Mouse (Mus musculus) adrenal gland, postnatal 25 days (tissue): ENCODE data around the gene Usp6nl. TPM values are rescaled to one million over a fixed set of nuclear protein-coding genes. Genes with fewer than 3 reads are reported as not detected.

Experiments used
- DNase-seq: peaks from one replicate; pipeline ENCODE4 v3.0.0; 2021; ENCODE audit warnings: mixed read lengths
- long read RNA-seq: library from polyadenylated mRNA; stranded (forward); transcript quantifications from one replicate; pipeline ENCODE4 v2.0.0, GENCODE M21; 2021
- total RNA-seq: library from RNA; stranded (reverse); gene quantifications from 2 replicates; pipeline ENCODE4 v1.2.3, GENCODE M21; 2021

Gene Usp6nl
- 23.9 and 29.4 TPM in 2 replicates for total RNA-seq
- long read RNA-seq, full-length matches to known transcripts, result 1 of 12 reads
- long read RNA-seq, partial matches to known transcripts, result 0 of 12 reads
- long read RNA-seq, other reads (novel, unspliced or antisense), result 11 of 12 reads

DNA sequence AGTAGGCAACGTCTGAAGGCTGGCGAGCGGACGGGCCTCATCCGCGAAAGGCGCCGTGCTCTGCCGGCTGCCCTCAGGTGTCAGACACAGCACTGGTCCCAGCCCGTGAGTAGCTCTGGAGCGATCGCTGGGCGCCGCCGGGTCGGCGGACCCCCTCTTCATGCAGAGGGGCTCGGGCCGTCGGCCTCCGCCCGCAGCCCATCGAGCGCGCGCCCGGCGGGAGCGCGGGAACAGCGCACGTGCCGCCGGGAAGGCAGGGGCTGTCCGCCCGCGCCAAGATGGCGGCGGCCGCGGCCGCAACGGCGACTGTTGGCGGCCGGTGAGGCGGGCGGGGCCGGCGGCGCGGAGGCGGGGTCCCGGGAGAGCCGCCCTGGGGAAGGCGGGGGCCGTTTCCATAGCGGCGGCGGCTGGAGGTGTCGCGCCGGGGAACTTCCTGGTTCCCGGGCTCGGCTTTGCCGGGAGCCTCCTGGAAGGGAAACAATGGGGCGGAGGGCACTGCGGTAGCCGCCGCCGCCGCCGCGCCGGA is at the start of gene Usp6nl:
Gene Usp6nl (plus strand): TSS at position 292 of the 526 bp plus-strand sequence.
- DNase-seq, result peak; percentile 95

DNA sequence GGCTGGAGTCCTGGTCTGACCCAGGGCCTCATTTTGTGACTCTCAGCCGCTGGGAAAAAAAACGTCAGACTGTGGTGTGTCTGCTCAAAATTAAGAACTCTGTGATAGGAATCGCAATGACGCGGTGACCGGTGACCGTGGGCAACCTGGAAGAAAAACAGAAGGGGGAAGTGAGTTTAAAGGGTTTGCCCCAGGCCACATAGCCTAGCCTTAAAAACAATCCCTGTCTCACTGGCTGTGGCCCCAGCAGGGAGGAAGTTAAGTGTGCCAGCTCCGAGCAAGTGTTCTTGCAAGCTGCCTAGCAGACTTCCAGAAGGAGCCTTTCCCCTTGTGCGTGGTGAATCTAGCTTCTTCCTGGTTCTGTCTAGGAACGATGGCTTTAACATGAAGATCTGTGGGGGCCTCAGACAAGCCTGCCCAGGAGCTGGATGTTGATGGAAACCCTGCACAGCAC is 49.0 kb upstream of the Usp6nl start:
- DNase-seq, result no peak

DNA sequence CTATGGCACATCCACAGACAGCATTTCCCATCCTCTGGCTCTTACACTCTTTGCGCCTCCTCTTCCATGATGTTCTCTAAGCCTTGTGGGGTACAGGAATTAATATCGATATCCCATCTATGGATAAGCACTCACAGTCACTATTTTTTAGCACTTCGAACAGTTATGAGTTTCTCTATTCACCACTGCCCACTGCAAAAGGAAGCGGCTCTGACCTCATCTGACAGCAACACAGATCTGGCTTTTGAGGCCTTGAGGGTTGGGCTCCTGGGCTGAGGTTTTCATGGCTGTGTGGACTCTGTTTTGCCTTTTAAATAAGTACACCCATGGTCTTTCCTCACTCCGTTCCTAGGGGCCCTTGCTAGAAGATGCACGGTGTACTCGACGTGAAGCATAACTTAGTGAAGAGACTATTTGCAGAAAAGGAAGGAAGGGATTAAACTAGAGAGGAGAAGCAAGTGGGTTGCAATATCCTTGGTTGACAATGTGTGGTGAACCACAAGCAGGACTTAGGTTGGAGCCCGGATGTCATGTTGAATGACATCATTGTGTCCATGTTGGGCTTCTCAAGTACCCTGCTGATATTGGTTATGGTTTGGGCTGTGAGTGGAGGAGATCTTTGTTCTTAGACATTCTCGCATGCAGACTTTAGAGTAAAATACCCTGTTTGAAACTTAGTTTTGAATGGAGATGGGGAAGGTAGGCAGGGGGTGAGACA is 43.5 kb upstream of the Usp6nl start:
- DNase-seq, result no peak

DNA sequence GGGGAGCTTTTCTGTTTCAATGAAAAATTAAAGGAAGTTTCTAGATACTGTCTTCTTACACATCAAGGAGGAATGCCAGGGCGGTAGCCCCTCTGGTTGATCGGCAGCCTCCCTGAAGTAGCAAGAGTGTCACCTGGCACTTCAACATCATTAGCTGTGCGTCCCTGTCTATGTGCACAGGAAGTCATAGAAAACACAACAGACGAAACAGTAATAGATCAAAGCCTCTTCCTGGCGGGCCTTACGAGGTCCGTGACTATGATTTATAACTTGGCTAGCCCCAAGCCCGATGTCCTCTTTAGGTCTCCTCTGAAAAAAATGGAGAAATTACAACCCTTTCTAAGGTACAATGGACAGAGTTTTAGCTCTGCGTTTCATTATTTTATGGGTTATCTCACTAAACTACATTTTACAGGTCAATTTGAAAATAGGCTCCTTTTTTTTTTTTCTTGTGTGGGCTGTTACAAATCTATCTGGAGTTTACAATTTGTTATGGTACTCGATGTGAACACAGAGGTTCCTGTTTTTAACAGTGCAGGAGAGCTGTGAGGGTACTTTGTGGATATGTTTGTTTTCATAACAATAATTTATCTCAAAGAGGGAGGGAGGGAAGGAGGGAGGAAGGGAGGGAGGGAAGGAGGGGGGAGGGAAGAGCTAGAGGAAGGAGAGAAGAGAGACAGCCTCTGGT is 42.7 kb upstream of the Usp6nl start:
- DNase-seq, result no peak

DNA sequence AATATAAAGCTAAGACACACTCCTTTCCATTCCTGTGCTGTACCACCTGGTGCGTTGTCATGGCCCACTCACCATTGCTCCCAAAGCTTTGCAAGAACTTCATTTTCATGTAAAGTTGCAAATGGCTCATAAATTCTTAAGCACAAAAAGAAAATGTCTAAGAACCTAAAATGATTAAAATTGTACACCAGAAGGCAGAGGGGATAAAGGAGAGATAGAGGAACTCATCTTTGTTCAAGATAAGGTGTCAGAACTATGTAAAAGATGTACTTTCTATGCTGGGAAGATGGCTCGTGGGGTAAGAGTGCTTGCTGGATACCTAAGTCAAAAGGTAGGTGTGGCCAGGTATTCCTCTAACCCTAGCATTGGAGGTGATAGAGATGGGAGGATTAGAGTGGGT is 38.9 kb upstream of the Usp6nl start:
- no peak for DNase-seq

DNA sequence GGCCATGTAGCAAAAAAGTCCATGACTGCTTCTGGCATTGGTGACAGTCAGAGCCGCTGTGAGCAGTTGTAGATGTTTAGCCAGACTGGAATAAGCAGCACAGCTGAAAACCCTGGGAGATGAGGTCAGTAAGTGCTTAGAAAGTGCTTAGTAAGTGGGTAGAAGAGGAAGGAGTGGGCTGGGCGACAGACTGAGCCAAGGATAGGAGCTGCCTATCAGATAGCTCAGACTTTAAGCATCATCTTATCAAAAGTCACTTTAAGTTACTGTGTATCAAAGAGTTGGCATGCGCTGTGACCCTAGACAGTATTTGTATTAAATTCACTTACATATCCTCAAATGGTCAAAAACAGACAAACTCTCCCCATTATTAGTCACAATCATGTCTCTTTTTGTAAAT is 37.7 kb upstream of the Usp6nl start:
- DNase-seq, result no peak

DNA sequence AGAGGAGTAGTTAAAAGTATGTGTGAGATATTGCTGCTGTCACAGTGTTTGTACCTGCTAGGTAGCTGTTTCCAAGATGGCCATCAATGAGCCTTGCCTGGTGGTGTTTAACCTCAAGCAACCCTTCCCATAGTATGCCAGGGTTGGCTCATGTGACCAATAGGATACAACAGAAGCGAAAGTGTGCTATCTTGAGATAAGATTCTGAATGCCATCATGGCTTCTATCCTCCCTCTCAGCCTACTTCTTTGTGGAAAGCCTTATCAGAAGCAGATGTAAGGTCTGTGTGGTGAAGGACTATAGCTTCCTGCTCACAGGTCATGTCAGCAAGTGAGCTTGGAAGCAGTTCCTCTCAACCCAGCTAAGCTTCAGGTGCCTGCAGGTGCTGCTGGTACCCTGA is 36.7 kb upstream of the Usp6nl start:
- DNase-seq, result no peak

DNA sequence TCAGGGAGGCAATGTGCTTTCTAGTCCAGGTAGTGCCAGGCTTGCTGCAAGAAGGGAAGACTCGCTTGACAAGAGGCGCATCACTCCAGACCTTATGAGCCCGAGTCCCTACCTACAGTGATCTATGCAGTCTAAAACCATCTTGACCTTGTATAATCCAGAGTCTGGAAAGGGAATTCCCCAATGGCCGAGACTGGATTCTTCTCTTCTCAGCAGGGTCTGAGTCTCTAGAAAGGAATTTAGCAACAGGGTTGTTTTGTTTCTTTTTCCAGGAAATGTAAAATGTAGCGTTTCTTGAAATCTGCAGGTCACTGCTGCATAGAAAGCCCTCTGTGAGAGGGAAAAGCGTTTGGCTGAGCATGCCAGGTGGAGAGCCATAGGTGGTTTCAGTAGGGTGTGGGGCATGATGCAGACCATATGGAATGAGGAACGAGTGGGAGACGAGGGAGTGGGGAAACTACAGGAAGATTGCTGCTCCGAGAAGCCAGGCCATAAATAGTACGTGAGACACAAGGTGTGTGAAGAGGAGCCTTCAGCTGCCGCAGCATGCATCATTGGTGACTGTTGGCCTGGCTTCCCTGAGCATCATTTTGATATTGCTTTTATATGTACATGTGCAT is 28.5 kb upstream of the Usp6nl start:
- no peak for DNase-seq

DNA sequence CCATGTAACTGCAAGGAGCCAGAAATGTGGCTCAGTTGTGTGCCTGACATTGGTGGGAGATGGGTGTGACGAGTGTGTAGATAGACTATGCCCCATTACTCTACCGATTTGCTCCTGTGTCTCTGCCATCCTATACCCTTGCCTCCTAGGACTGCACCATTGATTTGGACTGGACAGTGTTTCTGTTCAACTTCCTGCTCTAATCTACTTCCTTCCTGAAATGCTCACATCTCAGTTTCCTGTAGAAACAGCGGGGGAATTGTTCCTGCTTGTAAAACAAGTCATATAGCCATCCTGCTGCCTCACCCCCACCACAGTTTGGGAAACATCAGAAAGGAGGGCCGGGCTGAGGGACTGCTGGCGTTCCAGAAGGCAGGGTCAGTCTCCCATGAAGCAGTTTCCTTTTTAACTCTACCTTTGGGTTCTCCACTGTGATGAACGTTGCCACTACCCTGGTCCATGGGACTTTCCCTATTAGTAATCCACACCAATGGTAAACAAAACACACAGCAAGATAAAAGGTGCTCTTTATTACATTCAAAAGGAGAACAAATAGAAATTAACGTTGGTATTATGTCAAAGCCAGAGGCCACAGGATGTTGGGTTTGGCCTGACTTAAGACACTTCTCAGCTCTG is 27.4 kb upstream of the Usp6nl start:
- no peak for DNase-seq

DNA sequence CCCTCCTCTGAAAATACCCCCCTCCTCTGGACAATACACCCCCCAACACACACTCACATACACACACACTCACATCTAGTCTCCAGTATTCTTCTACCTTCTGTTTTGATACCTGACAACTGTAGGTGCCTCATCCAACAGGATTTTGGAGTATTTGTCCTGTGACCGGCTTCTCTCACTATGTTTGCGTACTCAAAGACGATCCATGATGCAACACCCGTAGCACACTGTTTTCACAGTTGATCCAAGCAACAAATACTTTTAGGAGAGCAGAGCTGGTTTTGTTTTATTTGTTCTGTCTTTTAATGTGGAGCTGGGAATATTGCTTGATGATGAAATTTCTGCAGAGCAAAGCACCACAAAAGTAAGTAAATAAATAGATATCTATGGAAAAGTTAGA is 17.7 kb upstream of the Usp6nl start:
- DNase-seq, result no peak

DNA sequence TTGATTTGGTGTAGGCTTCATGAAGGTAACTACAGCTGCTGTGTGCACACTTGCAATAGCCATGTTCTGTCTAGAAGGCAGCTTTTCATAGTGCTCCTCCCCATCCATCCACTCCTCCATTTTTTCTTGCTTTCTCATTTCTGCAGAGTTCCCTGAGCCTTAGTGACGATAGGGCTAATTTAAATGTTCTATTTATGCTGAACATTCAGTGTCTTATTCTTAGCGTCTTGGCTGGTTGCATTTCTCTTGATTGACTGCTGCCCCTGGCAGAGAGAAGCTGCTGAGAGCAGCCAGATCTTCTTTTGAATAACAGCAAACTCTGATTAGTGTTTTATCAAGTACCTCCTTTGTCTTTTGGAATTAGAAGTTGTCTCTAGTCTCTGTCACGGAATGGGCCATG is 15.6 kb upstream of the Usp6nl start:
- no peak for DNase-seq

DNA sequence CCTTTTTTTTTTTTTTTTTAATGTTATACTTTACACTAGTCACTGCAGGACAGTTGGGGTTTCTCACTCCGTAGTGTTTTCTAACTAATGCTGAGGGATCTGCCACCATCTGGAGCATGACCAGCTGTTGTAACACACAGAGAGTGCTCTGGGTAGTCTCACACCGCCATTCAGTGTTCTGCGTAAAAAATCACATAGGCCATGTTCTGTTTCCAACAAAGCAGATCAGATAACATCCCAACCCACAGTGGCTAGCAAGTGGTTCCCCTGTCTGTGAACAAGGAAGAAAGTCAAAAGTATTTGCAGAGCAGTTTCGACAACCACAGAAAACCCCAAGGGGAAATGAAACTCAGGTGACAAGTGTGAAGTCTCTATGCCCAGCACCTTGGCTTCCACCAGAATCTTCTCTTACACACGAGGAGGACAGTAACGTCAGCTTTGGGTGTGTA is 13.1 kb upstream of the Usp6nl start:
- DNase-seq, result no peak

DNA sequence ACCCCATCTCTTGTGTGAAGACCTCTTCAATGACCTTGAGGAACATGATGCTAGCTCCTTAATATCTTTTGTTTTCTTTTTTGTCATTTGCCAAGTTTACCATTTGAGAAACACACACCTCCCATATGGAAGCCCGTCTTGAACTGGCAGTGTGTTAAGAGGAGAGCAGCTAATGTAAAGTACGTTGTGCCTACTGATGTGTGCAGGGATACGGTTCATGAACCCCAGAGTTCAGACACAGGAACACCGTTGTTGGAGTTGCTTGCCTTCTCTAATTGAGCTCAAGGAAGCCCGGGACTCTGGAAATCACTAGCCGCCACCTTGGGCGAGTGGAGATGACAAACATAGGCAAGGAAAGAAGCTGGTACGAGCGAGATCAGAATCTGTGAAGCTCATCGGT is 9.7 kb upstream of the Usp6nl start:
- no peak for DNase-seq

DNA sequence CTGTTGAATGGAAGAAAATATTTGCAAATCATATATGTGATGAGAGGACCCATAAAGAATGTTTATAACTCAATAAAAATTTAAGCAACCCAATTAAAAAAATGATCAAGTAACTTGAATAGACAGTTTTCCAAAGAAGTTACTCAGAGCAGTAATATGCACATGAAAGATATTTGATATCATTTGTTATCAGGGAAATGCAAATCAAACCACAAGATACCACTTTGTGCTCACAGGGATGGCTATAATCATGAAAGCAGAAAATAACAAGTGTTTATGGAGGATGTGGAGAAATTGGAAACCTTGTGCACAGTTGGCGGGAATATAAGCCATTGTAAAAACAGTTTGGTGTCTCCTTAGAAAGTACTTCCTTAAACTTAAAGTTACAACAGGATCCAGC is 8.7 kb upstream of the Usp6nl start:
- DNase-seq, result no peak

DNA sequence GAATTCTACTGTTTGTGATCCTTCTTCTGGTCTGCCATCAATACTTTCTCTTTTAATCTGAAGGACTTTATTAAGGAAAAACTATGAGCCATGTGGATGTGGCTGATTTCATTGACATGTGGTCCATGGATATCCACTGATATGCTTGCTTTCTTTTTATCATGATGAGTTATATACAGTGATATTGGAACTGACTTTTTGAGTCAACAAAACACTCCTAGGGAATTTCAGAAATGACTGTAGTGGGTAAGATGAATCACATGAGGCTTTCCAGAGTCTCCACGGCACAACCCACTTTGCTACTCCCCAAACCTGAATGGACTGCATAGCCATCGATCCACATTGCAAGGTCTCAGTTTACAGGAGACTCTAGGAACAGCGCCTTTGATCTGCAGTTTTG is 2.3 kb upstream of the Usp6nl start:
- no peak for DNase-seq

DNA sequence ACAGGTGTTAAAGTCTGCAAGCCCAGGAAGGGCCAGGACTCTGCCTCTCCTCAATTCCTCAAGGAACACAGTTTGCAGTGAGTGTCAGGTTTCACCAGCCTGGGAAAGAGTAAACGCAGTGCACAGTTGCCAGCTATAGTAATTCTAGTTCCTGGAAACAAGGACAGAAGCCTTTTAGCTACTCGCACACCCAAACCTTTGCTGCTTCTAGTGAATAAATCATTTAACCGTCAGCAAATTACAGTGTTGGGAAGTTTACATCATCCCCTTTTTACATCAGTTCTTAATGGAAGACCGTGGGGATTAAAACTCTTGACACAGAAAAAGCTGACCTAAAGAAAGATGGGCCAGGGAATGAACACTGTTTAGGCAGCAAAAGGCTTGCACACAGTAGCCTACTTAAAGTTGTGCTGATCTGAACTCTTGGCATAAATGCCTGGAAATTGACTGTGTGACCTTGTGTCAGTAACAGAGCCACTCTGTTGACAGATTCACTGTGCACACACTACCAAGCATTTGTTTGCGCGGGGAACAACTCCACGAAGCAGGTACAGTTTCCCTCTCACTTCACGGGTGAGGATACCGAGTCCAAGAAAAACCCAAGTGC is 595 bp upstream of the Usp6nl start:
- no peak for DNase-seq

DNA sequence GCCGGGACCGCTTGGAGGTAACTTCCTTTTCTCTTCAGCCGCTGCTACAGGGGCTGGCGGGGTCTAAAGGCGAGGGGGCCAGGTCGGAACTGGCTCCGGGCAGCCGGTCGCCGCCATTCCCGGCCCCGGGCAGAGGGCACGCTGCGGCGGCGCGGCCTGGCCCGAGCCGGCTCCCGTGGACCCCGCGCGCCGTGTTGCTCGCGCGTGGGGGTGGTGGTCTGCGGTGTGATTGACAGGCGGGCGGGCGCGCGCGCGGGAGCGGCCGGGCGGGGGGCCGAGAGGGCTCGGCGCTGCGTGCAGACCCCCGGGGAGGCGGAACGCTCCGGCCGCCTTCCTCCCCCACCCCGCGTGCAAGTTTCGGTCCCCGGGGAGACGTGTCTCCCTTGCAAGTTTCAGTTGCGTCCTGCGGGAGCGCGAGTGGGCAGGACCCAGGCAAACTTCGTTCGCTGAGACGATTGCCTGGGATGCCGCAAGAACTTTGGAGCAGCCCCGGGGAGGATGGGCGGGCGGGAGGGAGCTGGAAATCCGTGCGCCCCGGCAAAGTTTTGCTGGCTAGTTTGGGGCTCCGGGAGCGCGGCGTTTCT is 563 bp downstream of the Usp6nl start:
- peak; percentile 62 for DNase-seq

DNA sequence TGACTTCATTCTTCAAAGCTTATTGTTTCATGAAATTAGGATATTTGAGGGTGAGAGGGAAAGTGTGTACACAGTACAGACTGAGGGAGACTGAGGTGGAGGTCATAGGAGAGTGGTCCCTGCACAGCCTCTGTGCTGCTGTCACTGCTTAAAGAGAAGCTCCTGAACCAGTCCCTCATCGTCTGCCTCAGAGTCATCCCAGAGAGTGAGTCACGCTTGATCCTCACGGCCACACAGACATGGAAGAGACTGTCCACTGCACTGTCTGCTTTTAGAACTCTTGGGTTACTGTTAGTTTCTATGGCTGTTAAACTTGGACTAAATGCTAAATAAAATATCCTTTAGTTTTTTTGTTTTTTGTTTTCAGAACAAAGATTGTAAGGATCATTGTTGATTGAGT is 3.2 kb downstream of the Usp6nl start:
- peak; percentile 36 for DNase-seq

DNA sequence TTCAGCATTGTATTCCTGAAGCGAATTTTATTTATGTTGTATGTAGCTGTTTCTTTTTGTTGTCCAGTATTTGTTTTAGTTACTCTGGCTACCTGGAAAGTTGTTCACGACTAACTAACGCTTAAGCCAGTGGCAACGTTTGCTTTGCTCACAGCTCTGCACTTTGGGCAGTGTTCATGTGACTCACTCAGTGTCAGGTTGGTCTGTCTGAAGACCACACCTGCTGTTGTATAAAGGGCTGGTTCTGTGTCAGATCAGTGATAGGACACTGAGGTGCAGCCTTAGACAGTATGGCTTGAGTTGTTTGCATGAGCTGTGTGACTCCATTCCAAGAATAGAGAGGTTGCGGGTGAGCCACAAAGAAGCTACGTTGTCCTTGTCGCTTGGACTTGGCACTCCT is 6.5 kb downstream of the Usp6nl start:
- DNase-seq, result no peak

DNA sequence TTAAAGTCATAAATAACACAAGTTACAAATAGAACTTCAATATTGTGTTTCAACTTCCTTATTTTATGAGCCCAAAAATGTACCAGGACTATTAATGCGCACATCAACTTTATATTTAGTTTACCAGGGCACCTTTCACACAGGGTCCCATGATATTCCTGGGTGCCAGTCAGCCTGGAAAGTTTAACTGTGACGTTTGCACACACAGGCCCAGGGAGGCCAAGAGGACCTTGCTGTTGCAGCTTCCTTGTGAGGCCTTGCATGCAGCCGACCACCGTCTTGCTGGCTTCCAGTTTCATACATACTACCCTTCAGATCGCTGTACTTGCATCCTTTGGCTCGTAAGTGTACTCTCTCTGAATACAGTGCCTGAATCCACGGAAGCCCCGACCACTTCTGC is 8.3 kb downstream of the Usp6nl start:
- DNase-seq, result no peak

DNA sequence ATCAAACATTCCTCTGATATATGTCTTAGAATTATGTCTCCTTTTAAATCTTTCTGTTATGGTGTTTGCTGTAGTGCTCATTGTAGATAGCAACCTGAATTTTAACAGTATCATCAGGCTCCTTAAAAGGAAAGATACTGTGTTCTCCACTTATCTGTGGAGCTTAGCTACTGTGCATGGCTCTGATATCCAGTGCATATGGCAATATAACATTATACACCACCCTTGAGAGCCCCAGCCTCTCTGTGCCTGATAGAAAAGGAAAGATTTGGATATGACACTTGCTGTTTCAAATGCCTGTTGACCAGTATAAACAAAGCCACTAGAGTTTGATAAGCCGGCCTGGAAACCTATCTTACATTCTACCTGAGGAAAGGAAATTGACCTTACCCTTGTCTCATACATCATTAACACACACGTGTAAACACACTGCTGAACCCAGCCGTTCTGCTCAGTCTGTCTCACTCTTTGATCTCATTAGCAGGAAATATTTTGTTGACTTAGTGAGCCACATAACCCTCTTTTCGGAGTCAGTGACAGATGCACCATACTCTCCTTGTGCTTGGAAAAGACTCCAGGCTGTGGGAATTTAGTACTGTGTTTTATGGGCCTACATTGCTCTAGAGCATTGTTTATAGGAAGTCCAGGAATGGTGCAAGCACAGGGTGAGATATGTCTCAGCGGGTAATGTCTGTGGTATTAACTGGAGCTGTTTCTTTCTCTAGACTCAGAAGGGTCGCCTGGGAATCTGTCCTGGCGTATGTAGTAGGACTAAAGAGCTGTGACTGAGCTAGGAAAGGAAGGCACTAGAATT is 9.1 kb downstream of the Usp6nl start:
- DNase-seq, result no peak
